Mouse (Mus musculus) embryo, embryonic 11 days (tissue): ENCODE measurements around the gene Mertk.

Experiments
- DNase-seq: peaks from one replicate; pipeline ENCODE4 v3.0.0-alpha.2; 2015

The Mertk gene

GRCm38 (mm10) chr2:128770557-128770956, 71.8 kb downstream of the Mertk start:
- DNase-seq: no peak

- no peak for DNase-seq
Measured at GRCm38 (mm10) chr2:128771048-128771447, 72.3 kb downstream of the Mertk start.

- no peak for DNase-seq
Measured at GRCm38 (mm10) chr2:128771750-128772338, 73.1 kb downstream of the Mertk start.

GRCm38 (mm10) chr2:128782231-128782630, 83.5 kb downstream of the Mertk start:
- no peak for DNase-seq

- peak; percentile 69 for DNase-seq
Measured at GRCm38 (mm10) chr2:128783660-128784345, 85.0 kb downstream of the Mertk start.

GRCm38 (mm10) chr2:128784814-128785213, 86.1 kb downstream of the Mertk start:
- DNase-seq: no peak

- peak; percentile 7 for DNase-seq
Measured at GRCm38 (mm10) chr2:128786341-128786740, 87.6 kb downstream of the Mertk start.

GRCm38 (mm10) chr2:128786795-128787194, 88.0 kb downstream of the Mertk start:
- DNase-seq: no peak

GRCm38 (mm10) chr2:128787805-128788204, 89.0 kb downstream of the Mertk start:
- DNase-seq: no peak

GRCm38 (mm10) chr2:128790875-128791614, 92.3 kb downstream of the Mertk start:
- no peak for DNase-seq

- DNase-seq: no peak
Measured at GRCm38 (mm10) chr2:128793958-128794357, 95.2 kb downstream of the Mertk start.

GRCm38 (mm10) chr2:128796463-128796862, 97.7 kb downstream of the Mertk start:
- DNase-seq: no peak

GRCm38 (mm10) chr2:128803441-128803840, 104.7 kb downstream of the Mertk start:
- no peak for DNase-seq

GRCm38 (mm10) chr2:128805341-128805740, 106.6 kb downstream of the Mertk start:
- DNase-seq: no peak

- no peak for DNase-seq
Measured at GRCm38 (mm10) chr2:128806561-128806960, 107.8 kb downstream of the Mertk start.

GRCm38 (mm10) chr2:128812761-128813160, 114.0 kb downstream of the Mertk start:
- no peak for DNase-seq

GRCm38 (mm10) chr2:128816311-128816710, 117.6 kb downstream of the Mertk start:
- no peak for DNase-seq

GRCm38 (mm10) chr2:128816916-128817315, 118.2 kb downstream of the Mertk start:
- DNase-seq: no peak

GRCm38 (mm10) chr2:128817387-128817785, 118.6 kb downstream of the Mertk start:
- DNase-seq: peak; percentile 77

- DNase-seq: peak; percentile 95
Measured at GRCm38 (mm10) chr2:128817786-128818681, 119.3 kb downstream of the Mertk start, which contains the start of gene Tmem87b. Gene Tmem87b, plus strand, starts transcription at chr2:128818118.

- no peak for DNase-seq
Measured at GRCm38 (mm10) chr2:128818956-128819643, 120.3 kb downstream of the Mertk start.

GRCm38 (mm10) chr2:128820631-128821030, 121.9 kb downstream of the Mertk start:
- DNase-seq: no peak
